Mouse (Mus musculus) MEL (cell line): Measurements from ENCODE around the gene Art3. TPM values are rescaled to one million over a fixed set of nuclear protein-coding genes. Genes with fewer than 3 reads are reported as not detected.

Experiments
- DNase-seq: peaks from one replicate; pipeline ENCODE4 v3.0.0; 2011; ENCODE audit warnings: low read depth, low spot score
- H3K27ac ChIP-seq: 2 replicates; pipeline ENCODE4 v1.5.1; 2012; ENCODE audit warnings: low read depth, mild to moderate bottlenecking, control low read depth, low read length, moderate library complexity; ENCODE audit not compliant: control insufficient read depth
- H3K27me3 ChIP-seq, 2 experiments: fragments of 150-350 bp in 1 of 2; sonication (generic) in 1 of 2; 2 replicates each; pipeline ENCODE4 v1.6.1; 2012; ENCODE audit warnings: low read length in 2 of 2, mild to moderate bottlenecking in 2 of 2, improper control_type of control experiment in 1 of 2, moderate library complexity in 1 of 2; ENCODE audit not compliant: insufficient read depth in 2 of 2, control insufficient read depth in 1 of 2
- H3K36me3 ChIP-seq, 2 experiments: 2 replicates each; pipeline ENCODE4 v1.6.1; 2012 to 2014; ENCODE audit warnings: low read length in 2 of 2, improper control_type of control experiment in 1 of 2, inconsistent platforms in 1 of 2, mild to moderate bottlenecking in 1 of 2; ENCODE audit not compliant: insufficient read depth in 2 of 2, control insufficient read depth in 1 of 2
- H3K4me1 ChIP-seq, 2 experiments: fragments of 150-350 bp in 1 of 2; sonication (generic) in 1 of 2; 2 replicates each; pipeline ENCODE4 v1.6.1; 2012; ENCODE audit warnings: low read length in 2 of 2, improper control_type of control experiment in 1 of 2, mild to moderate bottlenecking in 1 of 2; ENCODE audit not compliant: insufficient read depth in 2 of 2, control insufficient read depth in 1 of 2
- H3K4me3 ChIP-seq, 2 experiments: fragments of 150-350 bp in 1 of 2; sonication (generic) in 1 of 2; 2 replicates each; pipeline ENCODE4 v1.5.1; 2012; ENCODE audit warnings: low read depth in 2 of 2, low read length in 2 of 2, mild to moderate bottlenecking in 2 of 2, moderate library complexity in 2 of 2, control low read depth in 1 of 2, improper control_type of control experiment in 1 of 2; ENCODE audit not compliant: control insufficient read depth in 1 of 2, insufficient read depth in 1 of 2
- H3K79me2 ChIP-seq: 2 replicates; pipeline ENCODE4 v1.6.1; 2012; ENCODE audit warnings: mild to moderate bottlenecking, low read length, moderate library complexity; ENCODE audit not compliant: control insufficient read depth, poor library complexity, insufficient read depth
- H3K9ac ChIP-seq: 2 replicates; pipeline ENCODE4 v1.6.1; 2012; ENCODE audit warnings: low read depth, mild to moderate bottlenecking, control low read depth, low read length, moderate library complexity; ENCODE audit not compliant: control insufficient read depth, poor library complexity, severe bottlenecking
- H3K9me3 ChIP-seq: fragments of 150-350 bp; sonication (generic); replicated peaks from 2 replicates; pipeline ENCODE4 v1.6.1; 2012; ENCODE audit warnings: mild to moderate bottlenecking, low read length, improper control_type of control experiment, moderate library complexity; ENCODE audit not compliant: insufficient read depth
- BHLHE40 ChIP-seq: IDR thresholded peaks from 2 replicates; pipeline ENCODE4 v1.6.1; 2012; ENCODE audit warnings: low read depth, mild to moderate bottlenecking, inconsistent platforms, low read length, improper control_type of control experiment, borderline replicate concordance
- CHD1 ChIP-seq: IDR thresholded peaks from 2 replicates; pipeline ENCODE4 v1.6.1; 2012; ENCODE audit warnings: low read depth, mild to moderate bottlenecking, inconsistent platforms, low read length, improper control_type of control experiment
- CTCF ChIP-seq, 3 experiments: IDR thresholded peaks in 2 of 3; conservative IDR thresholded peaks in 1 of 3; 2 replicates each; pipeline ENCODE4 v1.5.1; 2011 to 2012; ENCODE audit warnings: low read length in 3 of 3, low read depth in 2 of 3, mild to moderate bottlenecking in 2 of 3, improper control_type of control experiment in 1 of 3, inconsistent platforms in 1 of 3, mixed read lengths in 1 of 3, moderate library complexity in 1 of 3; ENCODE audit not compliant: control insufficient read depth in 1 of 3, insufficient read depth in 1 of 3, poor library complexity in 1 of 3, severe bottlenecking in 1 of 3
- ELF1 ChIP-seq: IDR thresholded peaks from 2 replicates; pipeline ENCODE4 v1.6.1; 2014; ENCODE audit warnings: low read depth, mild to moderate bottlenecking, inconsistent platforms, low read length, improper control_type of control experiment, moderate library complexity
- EP300 ChIP-seq, 2 experiments: IDR thresholded peaks; 2 replicates each; pipeline ENCODE4 v1.6.1; 2011; ENCODE audit warnings: improper control_type of control experiment in 2 of 2, low read length in 2 of 2, low read depth in 1 of 2, mild to moderate bottlenecking in 1 of 2
- GATA1 ChIP-seq: IDR thresholded peaks from 2 replicates; pipeline ENCODE4 v1.6.1; 2011; ENCODE audit warnings: low read depth, low read length, improper control_type of control experiment
- HCFC1 ChIP-seq: IDR thresholded peaks from 2 replicates; pipeline ENCODE4 v1.6.1; 2012; ENCODE audit warnings: low read depth, mild to moderate bottlenecking, inconsistent platforms, low read length, improper control_type of control experiment, moderate library complexity
- JUND ChIP-seq: IDR thresholded peaks from 2 replicates; pipeline ENCODE4 v1.6.1; 2011; ENCODE audit warnings: low read depth, mild to moderate bottlenecking, improper control_type of control experiment, low read length
- KAT2A ChIP-seq: conservative IDR thresholded peaks from 2 replicates; pipeline ENCODE4 v1.6.1; 2012; ENCODE audit warnings: low read depth, low read length, improper control_type of control experiment, inconsistent platforms
- MAZ ChIP-seq: IDR thresholded peaks from 2 replicates; pipeline ENCODE4 v1.6.1; 2012; ENCODE audit warnings: low read depth, mild to moderate bottlenecking, inconsistent platforms, low read length, improper control_type of control experiment
- MXI1 ChIP-seq: IDR thresholded peaks from 2 replicates; pipeline ENCODE4 v1.6.1; 2011; ENCODE audit warnings: mild to moderate bottlenecking, low read depth, low read length, improper control_type of control experiment
- NELFE ChIP-seq: IDR thresholded peaks from 2 replicates; pipeline ENCODE4 v1.6.1; 2011; ENCODE audit warnings: low read depth, low read length, improper control_type of control experiment
- NRF1 ChIP-seq: IDR thresholded peaks from 2 replicates; pipeline ENCODE4 v1.6.1; 2014; ENCODE audit warnings: low read depth, mild to moderate bottlenecking, inconsistent platforms, low read length, improper control_type of control experiment, moderate library complexity; ENCODE audit not compliant: poor library complexity, insufficient read depth, severe bottlenecking
- RAD21 ChIP-seq: IDR thresholded peaks from 2 replicates; pipeline ENCODE4 v1.6.1; 2011; ENCODE audit warnings: mild to moderate bottlenecking, low read depth, low read length, improper control_type of control experiment
- RCOR1 ChIP-seq: IDR thresholded peaks from 2 replicates; pipeline ENCODE4 v1.6.1; 2012; ENCODE audit warnings: low read depth, mild to moderate bottlenecking, inconsistent platforms, low read length, improper control_type of control experiment
- SIN3A ChIP-seq: IDR thresholded peaks from 2 replicates; pipeline ENCODE4 v1.6.1; 2012; ENCODE audit warnings: low read length, improper control_type of control experiment, inconsistent platforms
- TBP ChIP-seq: IDR thresholded peaks from 2 replicates; pipeline ENCODE4 v1.8.0; 2011; ENCODE audit warnings: low read depth, low read length, improper control_type of control experiment
- TCF12 ChIP-seq: IDR thresholded peaks from 2 replicates; pipeline ENCODE4 v1.6.1; 2014; ENCODE audit warnings: low read depth, mild to moderate bottlenecking, inconsistent platforms, low read length, improper control_type of control experiment, moderate library complexity
- ZC3H11A ChIP-seq: IDR thresholded peaks from 2 replicates; pipeline ENCODE4 v1.6.1; 2012; ENCODE audit warnings: low read depth, mild to moderate bottlenecking, inconsistent platforms, low read length, improper control_type of control experiment
- ZKSCAN1 ChIP-seq: IDR thresholded peaks from 2 replicates; pipeline ENCODE4 v1.6.1; 2012; ENCODE audit warnings: low read depth, mild to moderate bottlenecking, inconsistent platforms, low read length, improper control_type of control experiment, moderate library complexity
- ZNF384 ChIP-seq: IDR thresholded peaks from 2 replicates; pipeline ENCODE4 v1.6.1; 2012; ENCODE audit warnings: low read depth, mild to moderate bottlenecking, inconsistent platforms, low read length, improper control_type of control experiment
- polyA plus RNA-seq, 2 experiments: library from polyadenylated mRNA; stranded (reverse) in 1 of 2; unstranded in 1 of 2; fragments of >175 nt in 1 of 2; fragments of >200 nt in 1 of 2; gene quantifications; 2 replicates each; pipeline versions ENCODE4 v1.2.1 to v1.2.4; 2012; ENCODE audit warnings: low replicate concordance in 2 of 2, low read depth in 1 of 2; ENCODE audit not compliant: insufficient read length in 2 of 2, insufficient read depth in 1 of 2, missing spikeins in 1 of 2
- total RNA-seq: library from RNA; depleted of rRNA; stranded (reverse); fragments of 300-350 nt; gene quantifications from 2 replicates; pipeline ENCODE4 v1.2.3, GENCODE M21; 2012

Art3 gene
- total and polyA plus RNA-seq, 3 experiments, result not detected

DNA sequence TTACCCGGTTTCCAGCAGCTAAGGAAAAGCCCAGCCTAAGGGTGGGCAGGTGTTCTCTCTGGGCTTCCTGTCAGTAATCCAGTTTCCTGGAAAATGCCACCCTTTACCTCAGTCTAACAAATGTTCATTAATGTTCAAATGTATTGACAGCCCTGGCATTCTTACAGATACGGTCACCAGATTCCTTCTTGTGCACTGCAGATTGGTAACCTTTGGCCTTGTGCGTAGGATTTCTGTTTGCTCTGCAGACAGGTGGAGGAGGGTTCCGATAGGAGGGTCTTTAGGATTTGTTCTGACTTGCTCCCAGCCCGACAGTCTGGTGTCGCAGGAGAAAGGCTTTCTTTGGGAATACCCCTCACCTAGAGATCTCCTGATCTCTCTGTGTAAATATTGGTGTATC, 34.9 kb downstream of the Art3 start:
- H3K9me3 ChIP-seq, result no peaks in the 10 kb centered on the region
- H3K4me3 ChIP-seq, result no peak overlapping the region
- no peaks in the 10 kb centered on the region for H3K79me2 ChIP-seq
- H3K36me3 ChIP-seq, result no peaks in the 10 kb centered on the region
- no peak overlapping the region for H3K27ac ChIP-seq
- H3K9ac ChIP-seq, result no peak overlapping the region
- peaks cover 18 to 31% of the 10 kb centered on the region in 2 experiments for H3K27me3 ChIP-seq
- no peak for DNase-seq
- TF ChIP-seq JUND, result no peak
- no peak for TF ChIP-seq SIN3A
- no peak for TF ChIP-seq ZC3H11A
- no peak for TF ChIP-seq ELF1
- no peak for TF ChIP-seq EP300 (IDR thresholded peaks at IDR 0.05; ENCODE audit: low read depth in 1 of 2, low read length in 2 of 2)
- TF ChIP-seq GATA1, result no peak
- no peak for TF ChIP-seq RAD21
- TF ChIP-seq TBP, result no peak
- no peak for TF ChIP-seq NELFE
- no peak for TF ChIP-seq ZNF384
- no peak for TF ChIP-seq MAZ
- no peak for TF ChIP-seq HCFC1
- no peak for TF ChIP-seq NRF1
- no peak for TF ChIP-seq RCOR1
- TF ChIP-seq MXI1, result no peak
- no peaks in the 10 kb centered on the region for H3K4me1 ChIP-seq

DNA sequence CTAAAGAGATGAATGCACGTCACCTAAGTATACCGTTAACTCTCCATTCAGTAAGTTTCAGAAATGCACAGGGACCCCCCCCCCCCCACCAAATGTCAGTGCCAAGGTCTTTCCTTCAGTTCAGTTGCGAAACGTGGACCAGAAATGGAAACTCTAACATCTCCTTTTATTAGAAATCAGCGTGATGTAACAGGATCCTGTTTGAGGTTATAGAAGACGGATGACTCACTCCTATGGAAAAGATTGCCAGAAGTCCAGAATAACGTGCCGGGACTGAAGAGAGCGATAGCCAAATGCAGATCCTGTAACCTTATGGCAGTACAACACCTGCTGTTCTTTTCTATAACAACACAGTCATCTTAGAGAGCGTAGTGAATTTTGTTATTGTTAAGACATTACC, 36.8 kb downstream of the Art3 start:
- Histone ChIP-seq H3K27ac (no peak overlapping the region), H3K4me3 (no peak overlapping the region), H3K27me3 (peaks cover 18 to 28% of the 10 kb centered on the region in 2 experiments), H3K79me2 (no peaks in the 10 kb centered on the region), H3K9me3 (no peaks in the 10 kb centered on the region), H3K4me1 (no peaks in the 10 kb centered on the region), H3K36me3 (no peaks in the 10 kb centered on the region), H3K9ac (no peak overlapping the region)
- TF ChIP-seq KAT2A (no peak), TCF12 (no peak), SIN3A (no peak), ZKSCAN1 (no peak), CHD1 (no peak), CTCF (IDR thresholded peaks at IDR 0.05 in 2 of 3, conservative IDR thresholded peaks at IDR 0.05 in 1 of 3; ENCODE audit: control insufficient read depth in 1 of 3, insufficient read depth in 1 of 3, low read depth in 2 of 3, low read length in 3 of 3, poor library complexity in 1 of 3, severe bottlenecking in 1 of 3) (no peak), NELFE (no peak), BHLHE40 (no peak)
- DNase-seq, result no peak
